Mouse (Mus musculus) yolk sac, embryonic 10.5 days (tissue): ENCODE data around the gene Fryl.
A peak's percentile ranks its signal among the peaks of the same experiment; 100 is the strongest.

Experiments used
- DNase-seq: peaks from one replicate; pipeline ENCODE4 v3.0.0-alpha.2; 2017; ENCODE audit warnings: low spot score

The Fryl gene

GRCm38 (mm10) chr5:73157009-73157408, 99.4 kb downstream of the Fryl start:
- DNase-seq = no peak

- no peak for DNase-seq
These were observed 100.0 kb downstream of the Fryl start for GRCm38 (mm10) chr5:73156226-73156926.

- no peak for DNase-seq
These were observed 102.5 kb downstream of the Fryl start for GRCm38 (mm10) chr5:73153802-73154465.

- DNase-seq = no peak
These were observed 104.2 kb downstream of the Fryl start for GRCm38 (mm10) chr5:73152206-73152605.

- no peak for DNase-seq
These were observed 105.5 kb downstream of the Fryl start for GRCm38 (mm10) chr5:73150877-73151445.

- DNase-seq = no peak
These were observed 111.4 kb downstream of the Fryl start for GRCm38 (mm10) chr5:73144987-73145386.

- no peak for DNase-seq
These were observed 114.7 kb downstream of the Fryl start for GRCm38 (mm10) chr5:73141712-73142111.

- no peak for DNase-seq
These were observed 115.3 kb downstream of the Fryl start for GRCm38 (mm10) chr5:73141161-73141560.

- DNase-seq = no peak
These were observed 118.9 kb downstream of the Fryl start for GRCm38 (mm10) chr5:73137561-73137960.

- DNase-seq = no peak
These were observed 120.5 kb downstream of the Fryl start for GRCm38 (mm10) chr5:73135959-73136358.

GRCm38 (mm10) chr5:73135131-73135530, 121.3 kb downstream of the Fryl start:
- no peak for DNase-seq

GRCm38 (mm10) chr5:73133833-73134185, 122.6 kb downstream of the Fryl start:
- DNase-seq = peak; percentile 61

- DNase-seq = no peak
These were observed 123.2 kb downstream of the Fryl start for GRCm38 (mm10) chr5:73132998-73133832.

- DNase-seq = no peak
These were observed 125.4 kb downstream of the Fryl start for GRCm38 (mm10) chr5:73130984-73131383.

- DNase-seq = no peak
These were observed 126.5 kb downstream of the Fryl start for GRCm38 (mm10) chr5:73129871-73130270.

- DNase-seq = no peak
These were observed 136.3 kb downstream of the Fryl start for GRCm38 (mm10) chr5:73119969-73120725.

- no peak for DNase-seq
These were observed 136.9 kb downstream of the Fryl start for GRCm38 (mm10) chr5:73119524-73119923.

- DNase-seq = no peak
These were observed 137.6 kb downstream of the Fryl start for GRCm38 (mm10) chr5:73118786-73119185.

GRCm38 (mm10) chr5:73114878-73115277, 141.5 kb downstream of the Fryl start:
- no peak for DNase-seq

GRCm38 (mm10) chr5:73112331-73112730, 144.1 kb downstream of the Fryl start:
- DNase-seq = no peak

GRCm38 (mm10) chr5:73103657-73104056, 152.8 kb downstream of the Fryl start:
- no peak for DNase-seq
